Mouse (Mus musculus) cerebellum, postnatal 10 days (tissue): ENCODE results near the gene 2510009E07Rik.
A peak's percentile ranks its signal among the peaks of the same experiment; 100 is the strongest.

ENCODE experiments used
- DNase-seq, 2 experiments: peaks; one replicate each; pipeline ENCODE4 v3.0.0; 2021; ENCODE audit warnings: mixed read lengths in 2 of 2

The 2510009E07Rik gene

DNA sequence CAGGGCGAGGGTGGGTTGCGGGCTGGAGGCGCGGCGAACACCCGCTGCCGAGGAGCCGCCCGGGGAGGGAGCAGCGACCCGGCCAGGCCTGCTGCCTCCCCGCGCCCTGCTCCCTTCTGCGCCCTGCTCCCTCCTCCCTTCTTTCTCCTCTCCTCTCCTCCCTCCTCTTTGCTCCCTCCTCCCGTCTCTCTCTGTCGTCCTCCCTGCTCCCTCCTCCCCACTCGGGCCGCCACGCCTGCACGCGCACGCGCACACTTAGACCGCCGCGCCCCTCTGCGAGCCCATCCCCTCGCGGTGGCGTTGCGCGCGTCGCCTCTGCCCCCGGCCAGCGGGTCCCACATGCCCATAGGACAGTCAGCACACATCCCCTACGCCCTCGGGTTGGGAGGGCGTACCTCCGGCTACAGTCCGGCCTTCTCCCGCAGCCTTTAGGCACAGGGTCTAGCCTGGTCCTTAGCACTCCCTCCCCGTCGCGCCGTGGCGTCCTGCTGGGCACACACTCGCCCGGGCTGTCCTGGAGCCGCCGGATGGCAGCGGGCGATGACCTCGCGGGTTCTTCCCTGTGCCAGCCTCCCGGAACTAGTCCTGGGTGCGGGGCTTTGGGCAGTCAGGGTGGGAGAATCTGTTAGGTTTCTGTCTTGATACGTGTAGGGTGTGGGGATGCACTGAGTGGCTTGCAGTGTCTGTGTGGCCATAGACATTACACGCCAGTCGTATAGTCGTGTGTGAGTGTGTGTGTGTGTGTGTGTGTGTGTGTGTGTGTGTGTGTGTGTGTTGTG, at the start of gene 2510009E07Rik:
Gene 2510009E07Rik (minus strand): TSS at position 203 of the 779 bp plus-strand sequence.
- DNase-seq: peak; percentile 97 to 98

- no peak for DNase-seq
Measured at GRCm38 (mm10) chr16:21743401-21743800, 48.9 kb upstream of the 2510009E07Rik start.

DNA sequence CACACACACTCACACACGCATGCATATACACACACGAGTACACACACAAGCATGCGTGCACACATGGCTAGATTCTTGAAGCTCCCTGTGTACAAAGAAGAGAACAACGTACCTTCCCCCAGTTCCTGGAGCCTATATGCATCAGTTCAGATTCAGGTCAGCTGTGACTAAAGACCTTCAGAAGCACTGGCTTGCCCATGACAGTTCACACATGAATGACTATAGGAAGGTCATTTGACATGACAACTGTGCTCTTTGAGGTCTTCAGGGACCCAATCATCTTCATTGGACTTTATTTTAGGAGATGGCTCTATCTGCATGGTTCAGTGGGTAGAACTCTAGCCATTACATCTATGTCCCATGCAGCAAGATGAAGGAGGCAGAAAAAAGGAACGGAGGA, 48.4 kb upstream of the 2510009E07Rik start:
- DNase-seq: peak; percentile 24 to 45

- DNase-seq: no peak
Measured at GRCm38 (mm10) chr16:21742191-21742870, 47.9 kb upstream of the 2510009E07Rik start.

GRCm38 (mm10) chr16:21741542-21741941, 47.1 kb upstream of the 2510009E07Rik start:
- DNase-seq: no peak

GRCm38 (mm10) chr16:21735638-21736037, 41.2 kb upstream of the 2510009E07Rik start:
- no peak for DNase-seq

- peak; percentile 86 to 90 for DNase-seq
Measured at GRCm38 (mm10) chr16:21727897-21728364, 33.5 kb upstream of the 2510009E07Rik start.

DNA sequence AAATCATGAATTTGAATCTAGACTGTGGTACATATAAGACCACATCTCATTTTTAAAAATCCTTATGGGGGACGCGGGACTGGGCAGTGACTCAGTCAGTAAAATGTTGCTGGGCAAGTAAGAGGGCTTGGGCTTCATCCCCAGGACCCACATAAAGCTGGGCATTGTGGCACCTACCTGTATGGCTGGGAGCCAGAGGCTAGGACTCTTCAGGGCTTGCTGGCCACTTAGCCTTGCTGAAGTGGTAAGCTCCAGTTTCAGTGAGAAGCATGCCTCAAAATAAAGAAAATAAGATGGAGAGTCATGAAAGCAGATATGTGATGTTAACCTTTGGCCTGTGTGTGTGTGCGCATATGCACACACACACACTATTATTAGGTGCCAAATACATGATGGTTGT, 33.0 kb upstream of the 2510009E07Rik start:
- no peak for DNase-seq

GRCm38 (mm10) chr16:21724261-21724660, 29.8 kb upstream of the 2510009E07Rik start:
- DNase-seq: no peak

DNA sequence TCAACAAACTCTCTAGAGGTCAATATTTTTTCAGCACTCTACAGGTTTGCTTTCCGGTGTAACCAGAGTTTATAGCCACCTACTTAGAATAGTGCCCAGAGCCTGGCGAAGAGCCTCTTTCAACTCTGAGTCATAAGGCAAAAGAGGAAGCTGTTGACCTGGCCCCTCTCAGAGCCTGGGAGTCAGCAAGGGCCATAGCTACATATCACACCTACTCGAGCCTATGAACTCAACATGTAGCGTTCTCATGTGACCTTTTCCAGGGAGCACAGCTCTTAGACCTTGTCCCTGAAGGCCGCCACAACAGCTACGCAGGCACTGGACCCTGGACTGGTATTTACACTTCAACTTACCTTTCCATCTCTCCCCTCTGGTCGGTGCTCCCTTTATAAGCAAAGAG, 25.3 kb upstream of the 2510009E07Rik start:
- no peak for DNase-seq

GRCm38 (mm10) chr16:21714516-21714915, 20.1 kb upstream of the 2510009E07Rik start:
- DNase-seq: no peak

DNA sequence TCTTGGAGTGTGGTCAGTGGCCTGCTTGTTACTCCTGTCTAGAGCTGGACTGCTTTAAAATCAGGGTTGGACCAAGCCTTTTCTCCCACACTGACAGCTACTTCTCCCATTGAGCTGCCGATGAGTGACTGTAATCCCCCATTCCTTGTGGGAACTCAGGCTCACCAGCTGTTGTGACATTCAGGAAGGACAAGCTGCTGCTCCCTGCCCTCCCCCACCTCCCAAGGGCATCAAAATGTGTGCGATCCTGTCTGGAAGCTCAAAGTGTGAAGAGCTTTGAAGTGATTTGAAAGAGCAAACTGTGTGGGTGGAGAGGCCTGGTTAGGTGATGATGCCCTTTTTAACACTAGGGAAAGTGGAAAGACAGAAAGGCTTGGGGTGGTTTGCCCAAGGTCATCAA, 15.9 kb upstream of the 2510009E07Rik start:
- peak in 1 of 2 experiments; percentile 38 for DNase-seq

- DNase-seq: no peak
Measured at GRCm38 (mm10) chr16:21704691-21705090, 10.2 kb upstream of the 2510009E07Rik start.

- DNase-seq: no peak
Measured at GRCm38 (mm10) chr16:21702314-21702690, 7.8 kb upstream of the 2510009E07Rik start.

- DNase-seq: no peak
Measured at GRCm38 (mm10) chr16:21701611-21702313, 7.3 kb upstream of the 2510009E07Rik start.

DNA sequence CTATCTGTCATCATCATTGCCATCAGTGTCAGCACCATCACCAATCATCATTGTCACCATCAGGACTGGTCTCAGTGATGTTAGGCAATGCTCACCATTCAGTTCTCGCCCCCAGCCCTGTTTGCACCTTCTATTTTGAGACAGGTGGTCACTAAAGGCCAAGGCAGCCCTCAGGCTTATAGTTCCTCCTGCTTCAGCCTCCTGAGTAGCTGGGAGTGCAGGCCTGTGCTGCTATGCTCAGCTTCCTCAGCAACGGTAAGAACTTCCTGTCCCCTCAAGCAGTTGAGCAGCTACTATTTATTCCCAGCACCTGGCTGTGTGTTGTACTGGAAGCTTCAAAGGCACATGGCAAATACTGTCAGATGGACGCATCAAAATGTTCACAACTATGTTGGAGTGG, 3.7 kb upstream of the 2510009E07Rik start:
- DNase-seq: no peak

- DNase-seq: no peak
Measured at GRCm38 (mm10) chr16:21696946-21697345, 2.5 kb upstream of the 2510009E07Rik start.

GRCm38 (mm10) chr16:21695242-21695578, 745 bp upstream of the 2510009E07Rik start:
- DNase-seq: peak; percentile 78 to 80

GRCm38 (mm10) chr16:21693981-21694462, 443 bp downstream of the 2510009E07Rik start:
- peak; percentile 83 to 85 for DNase-seq

GRCm38 (mm10) chr16:21690216-21690755, 4.2 kb downstream of the 2510009E07Rik start:
- DNase-seq: no peak

- no peak for DNase-seq
Measured at GRCm38 (mm10) chr16:21689141-21689540, 5.3 kb downstream of the 2510009E07Rik start.

DNA sequence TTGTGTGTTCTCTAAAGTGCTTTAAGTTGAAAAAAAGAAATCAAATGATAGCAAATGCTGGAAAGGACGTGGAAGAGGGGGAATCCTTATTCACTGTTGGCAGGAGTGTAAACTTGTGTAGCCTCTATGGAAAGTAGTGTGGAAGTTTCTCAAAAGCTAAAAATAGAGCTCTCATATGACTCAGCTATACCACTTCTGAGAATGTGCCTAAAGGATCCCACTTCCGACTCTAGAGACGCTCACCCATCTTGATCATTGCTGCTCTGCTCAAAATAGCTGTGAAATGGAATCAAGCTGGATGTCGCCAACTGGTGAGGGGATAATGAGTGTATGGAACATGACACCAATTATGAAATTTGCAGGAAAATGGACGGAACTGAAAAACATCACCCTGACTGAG, 7.1 kb downstream of the 2510009E07Rik start:
- no peak for DNase-seq

DNA sequence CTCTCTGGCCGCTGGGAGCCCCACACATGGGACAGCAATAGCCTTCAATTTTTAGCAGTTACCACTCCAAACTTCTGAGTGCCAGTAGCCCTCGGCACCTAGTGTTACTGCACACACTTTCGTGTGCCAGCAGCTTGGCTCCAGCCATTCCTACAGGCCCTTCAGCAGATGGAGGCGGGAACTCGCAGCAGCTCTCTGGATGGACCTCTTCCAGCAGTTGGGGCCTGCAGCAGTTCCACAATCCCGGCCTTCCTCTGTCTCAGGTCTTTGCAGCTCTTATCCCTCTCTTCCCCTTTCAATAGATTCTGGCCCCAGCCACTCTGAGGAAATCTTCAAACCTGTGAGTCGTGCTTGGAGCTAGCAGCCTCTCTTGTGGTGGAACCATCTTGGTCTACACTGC, 17.7 kb downstream of the 2510009E07Rik start:
- DNase-seq: peak; percentile 63 to 75
